Mouse (Mus musculus): ENCODE data around the gene Lmtk3.
A peak's percentile ranks its signal among the peaks of the same experiment; 100 is the strongest.

Gene Lmtk3

GRCm38 (mm10) chr7:45784524-45785372 lies 1.2 kb downstream of the Lmtk3 start, which contains the start of gene Sult2b1:
Gene Sult2b1 (minus strand): TSS chr7:45784669.
- peak; percentile 93 for DNase-seq (ENCODE audit: low spot score)

DNA sequence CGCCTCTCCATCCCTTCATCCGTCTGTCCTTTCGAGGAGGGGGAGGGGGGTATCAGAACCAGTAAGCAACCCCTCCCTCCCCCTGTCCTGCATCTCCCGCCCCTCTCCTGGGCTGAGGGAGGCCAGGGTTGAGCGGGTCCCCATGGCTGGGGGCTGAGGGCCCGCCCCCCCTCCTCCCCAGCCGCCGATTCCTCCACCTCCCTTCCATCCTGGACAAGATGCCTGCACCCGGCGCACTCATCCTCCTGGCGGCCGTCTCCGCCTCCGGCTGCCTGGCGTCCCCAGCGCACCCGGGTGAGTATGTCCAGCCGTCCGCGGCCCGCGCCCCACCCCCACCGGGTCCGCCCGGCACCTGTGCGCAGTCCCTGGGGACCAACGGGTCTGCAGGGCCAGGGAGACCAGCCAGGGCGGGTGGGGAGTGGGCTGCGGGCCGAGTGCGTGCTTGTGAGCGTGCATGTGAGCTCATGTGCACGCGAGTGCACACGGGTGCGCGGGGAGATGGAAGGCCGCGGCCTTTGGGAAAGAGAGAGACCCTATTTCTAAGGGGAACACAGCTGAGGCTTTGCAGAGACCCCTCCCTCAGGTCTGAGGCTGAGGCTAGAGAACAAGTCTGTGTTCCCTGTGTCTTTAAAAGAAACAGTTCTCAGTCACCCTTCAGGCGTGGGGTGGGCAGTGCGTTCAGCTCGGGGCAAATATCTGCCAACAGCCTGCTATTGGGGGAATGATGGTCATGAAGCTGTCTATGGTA lies 2.0 kb downstream of the Lmtk3 start:
- DNase-seq (ENCODE audit: low spot score): peak; percentile 66

DNA sequence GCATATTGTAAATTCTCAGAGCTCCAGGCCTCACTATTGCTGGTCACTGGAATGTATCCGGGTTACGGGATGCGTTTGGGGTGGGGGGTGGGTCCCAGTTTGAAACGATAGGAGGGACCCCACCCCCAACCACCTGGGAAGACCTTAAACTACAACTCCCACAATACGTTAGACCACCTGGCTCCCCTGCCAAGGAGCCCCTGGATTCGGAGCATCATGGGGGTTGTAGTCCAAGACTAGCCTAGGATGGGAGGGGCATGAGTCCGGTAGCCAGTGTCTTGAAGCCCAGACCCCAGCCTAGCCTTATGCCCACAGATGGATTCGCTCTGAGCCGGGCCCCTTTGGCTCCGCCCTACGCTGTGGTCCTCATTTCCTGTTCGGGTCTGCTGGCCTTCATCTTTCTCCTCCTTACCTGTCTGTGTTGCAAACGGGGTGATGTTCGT lies 2.6 kb downstream of the Lmtk3 start:
- peak; percentile 86 for DNase-seq (ENCODE audit: low spot score)

DNA sequence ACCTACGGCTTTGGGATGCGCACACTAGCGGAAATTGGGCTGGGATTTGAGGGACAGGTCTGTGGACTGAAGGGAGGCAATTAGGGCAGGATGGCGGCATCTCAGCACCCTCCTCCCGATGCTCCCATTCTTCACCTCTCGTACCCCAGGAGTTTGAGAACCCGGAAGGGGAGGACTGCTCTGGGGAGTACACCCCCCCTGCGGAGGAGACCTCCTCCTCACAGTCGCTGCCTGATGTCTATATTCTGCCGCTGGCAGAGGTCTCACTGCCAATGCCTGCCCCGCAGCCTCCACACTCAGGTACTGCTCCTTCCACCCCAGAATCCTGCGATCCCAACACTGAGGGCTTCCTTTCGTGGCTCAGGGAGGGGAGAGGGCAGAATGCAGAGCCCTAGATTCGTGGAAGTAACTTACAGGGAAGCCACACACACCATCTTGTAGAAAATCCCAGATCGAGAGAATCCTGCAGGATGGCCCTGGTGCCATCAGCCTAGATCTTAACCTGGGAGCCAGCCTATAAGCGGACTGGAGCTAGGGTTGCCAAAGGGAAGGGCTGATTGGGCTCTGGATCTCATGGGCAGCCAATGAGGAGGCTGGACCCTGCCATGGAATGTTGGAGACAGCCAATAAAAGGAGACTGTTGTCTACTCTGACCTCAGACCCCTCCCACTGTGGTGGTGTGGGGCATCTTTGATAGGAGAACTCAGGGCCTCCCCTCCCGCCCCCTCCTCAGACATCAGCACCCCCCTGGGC lies 3.3 kb downstream of the Lmtk3 start:
- DNase-seq (ENCODE audit: low spot score): peak; percentile 63

DNA sequence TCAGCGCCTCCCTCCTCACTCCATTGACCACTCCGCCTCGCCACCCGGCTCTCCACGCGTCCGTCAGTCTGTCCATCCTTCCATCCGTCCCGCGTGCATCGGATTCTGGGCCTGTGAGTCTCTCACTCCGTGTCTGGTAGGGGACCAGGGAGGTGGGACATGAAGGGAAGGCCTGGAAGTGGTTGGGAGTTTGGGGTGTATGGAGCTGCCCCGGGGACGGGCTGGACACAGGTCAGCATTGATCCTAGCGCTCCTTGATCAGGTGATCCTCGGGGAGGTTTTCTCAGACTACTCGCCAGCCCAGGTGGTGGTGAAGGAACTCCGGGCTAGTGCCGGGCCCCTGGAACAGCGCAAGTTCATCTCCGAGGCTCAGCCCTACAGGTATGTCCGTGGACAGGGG lies 4.1 kb downstream of the Lmtk3 start:
- DNase-seq (ENCODE audit: low spot score): no peak

GRCm38 (mm10) chr7:45790721-45791120 lies 7.2 kb downstream of the Lmtk3 start:
- DNase-seq (ENCODE audit: low spot score): no peak

DNA sequence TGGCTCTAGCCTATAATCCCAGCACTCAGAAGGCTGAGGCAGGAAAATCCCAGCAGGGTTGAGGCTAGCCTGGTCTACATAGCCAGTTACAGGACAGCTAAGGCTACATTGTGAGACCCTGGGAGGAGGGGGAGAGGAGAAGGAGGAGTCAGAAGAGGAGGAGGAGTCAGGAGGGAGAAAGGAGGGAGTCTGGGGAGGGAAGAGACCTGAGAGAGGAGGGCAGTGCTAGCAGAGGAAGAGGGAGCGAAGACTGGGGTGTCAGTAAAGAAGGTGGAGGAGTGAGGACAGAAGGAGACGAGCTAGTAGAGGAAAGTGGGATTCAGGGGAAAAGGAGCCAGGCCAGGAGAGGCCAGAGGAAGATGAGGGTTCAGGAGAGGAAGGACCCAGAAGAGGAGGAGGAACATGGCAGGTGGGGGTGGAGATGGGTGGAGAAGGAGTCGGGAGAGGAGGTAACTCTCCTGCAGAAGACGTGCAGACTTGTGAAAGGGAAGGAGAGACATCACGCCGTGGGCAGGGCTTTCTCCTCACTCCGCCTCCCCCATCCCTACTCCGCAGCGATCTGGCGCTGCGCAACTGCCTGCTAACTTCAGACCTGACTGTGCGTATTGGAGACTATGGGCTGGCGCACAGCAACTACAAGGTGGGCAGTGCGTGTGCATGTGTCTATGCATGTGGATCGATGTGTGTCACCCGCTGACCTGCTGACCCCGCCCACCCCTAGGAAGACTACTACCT lies 8.4 kb downstream of the Lmtk3 start:
- DNase-seq (ENCODE audit: low spot score): no peak

- no peak for DNase-seq (ENCODE audit: low spot score)
Observed at GRCm38 (mm10) chr7:45793240-45793639, 9.7 kb downstream of the Lmtk3 start.

DNA sequence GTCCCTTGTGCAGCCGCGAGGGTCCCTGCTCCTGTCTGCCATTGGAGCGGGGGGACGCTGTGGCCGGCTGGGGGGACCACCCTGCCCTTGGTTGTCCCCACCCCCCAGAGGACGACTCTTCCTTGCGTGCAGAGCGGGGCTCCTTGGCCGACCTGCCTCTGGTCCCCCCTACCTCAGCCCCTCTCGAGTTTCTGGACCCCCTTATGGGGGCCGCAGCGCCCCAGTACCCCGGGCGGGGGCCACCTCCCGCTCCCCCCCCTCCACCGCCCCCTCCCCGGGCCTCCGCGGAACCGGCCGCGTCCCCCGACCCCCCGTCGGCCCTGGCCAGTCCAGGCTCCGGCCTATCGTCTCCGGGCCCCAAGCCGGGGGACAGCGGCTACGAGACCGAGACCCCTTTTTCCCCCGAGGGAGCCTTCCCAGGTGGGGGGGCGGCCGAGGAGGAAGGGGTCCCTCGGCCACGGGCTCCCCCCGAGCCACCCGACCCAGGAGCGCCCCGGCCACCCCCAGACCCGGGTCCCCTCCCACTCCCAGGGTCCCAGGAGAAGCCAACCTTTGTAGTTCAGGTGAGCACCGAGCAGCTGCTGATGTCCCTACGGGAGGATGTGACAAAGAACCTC lies 10.5 kb downstream of the Lmtk3 start:
- no peak for DNase-seq (ENCODE audit: low spot score)

- DNase-seq (ENCODE audit: low spot score): no peak
Observed at GRCm38 (mm10) chr7:45794971-45795370, 11.4 kb downstream of the Lmtk3 start.

DNA sequence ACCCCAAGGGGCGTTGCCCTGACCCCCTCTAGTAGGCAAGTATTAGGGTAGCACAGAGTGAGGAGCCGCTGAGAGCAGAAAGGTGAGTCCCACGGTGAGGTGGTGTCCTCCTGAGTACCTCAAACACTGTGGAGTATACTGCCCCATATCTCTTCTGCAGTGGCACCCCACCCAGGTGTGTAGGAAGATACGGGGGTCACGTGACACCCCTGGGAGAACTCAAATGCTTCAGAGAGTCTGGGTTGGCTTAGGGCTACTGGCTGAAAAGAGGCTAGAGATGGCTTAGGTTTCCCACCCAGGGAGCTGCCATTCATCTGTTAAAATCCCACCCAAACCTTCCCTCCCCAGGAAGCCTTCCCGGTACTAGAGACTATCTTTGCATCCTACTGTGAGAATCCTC lies 13.4 kb downstream of the Lmtk3 start:
- no peak for DNase-seq (ENCODE audit: low spot score)

- no peak for DNase-seq (ENCODE audit: low spot score)
Observed at GRCm38 (mm10) chr7:45797661-45798510, 14.3 kb downstream of the Lmtk3 start.

GRCm38 (mm10) chr7:45798511-45798836 lies 14.9 kb downstream of the Lmtk3 start:
- no peak for DNase-seq (ENCODE audit: low spot score)

GRCm38 (mm10) chr7:45798931-45799330 lies 15.4 kb downstream of the Lmtk3 start:
- DNase-seq (ENCODE audit: low spot score): no peak

DNA sequence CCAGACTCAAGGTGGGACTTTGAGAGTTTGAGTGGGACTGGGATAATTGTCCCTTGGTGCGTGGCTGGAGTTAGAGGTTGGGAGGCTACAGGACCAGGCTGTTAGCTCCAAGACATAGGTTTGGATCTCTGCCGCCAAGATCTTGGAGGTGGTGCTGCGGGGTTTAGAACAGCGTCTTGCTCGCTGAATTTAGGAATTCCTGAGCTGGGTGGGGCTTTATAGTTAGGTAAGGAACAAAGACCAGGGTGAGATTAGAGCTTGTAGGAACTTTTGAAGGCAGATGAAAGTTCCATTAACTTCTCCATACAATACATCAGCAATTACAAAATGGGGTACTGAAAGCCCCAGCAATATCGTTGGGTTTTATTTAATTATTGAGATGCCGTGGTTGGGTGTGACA lies 16.5 kb downstream of the Lmtk3 start:
- DNase-seq (ENCODE audit: low spot score): no peak

GRCm38 (mm10) chr7:45800546-45801204 lies 17.1 kb downstream of the Lmtk3 start:
- peak; percentile 51 for DNase-seq (ENCODE audit: low spot score)

DNA sequence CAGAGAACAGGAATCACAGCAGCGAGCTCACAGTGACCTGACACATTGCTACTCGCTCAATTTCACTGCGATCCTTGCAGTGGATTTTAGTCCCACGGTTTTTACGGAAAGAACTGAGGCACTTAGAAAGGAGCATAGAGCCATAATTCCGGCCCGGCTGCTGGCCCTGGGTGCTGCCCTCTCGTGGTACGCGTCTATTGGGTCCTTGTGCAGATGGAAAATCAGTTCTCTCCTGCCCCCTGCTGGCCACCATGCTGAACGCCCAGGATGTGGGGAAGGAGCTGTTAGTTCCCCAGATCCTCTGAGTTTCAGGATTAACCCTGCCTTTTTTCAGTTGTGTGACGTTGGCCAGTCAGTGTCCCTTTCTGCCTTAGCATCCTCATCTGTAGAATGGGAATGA lies 17.8 kb downstream of the Lmtk3 start:
- peak; percentile 97 for DNase-seq (ENCODE audit: low spot score)

- DNase-seq (ENCODE audit: low spot score): no peak
Observed at GRCm38 (mm10) chr7:45802551-45802950, 19.0 kb downstream of the Lmtk3 start.

- DNase-seq (ENCODE audit: low spot score): no peak
Observed at GRCm38 (mm10) chr7:45805941-45806340, 22.4 kb downstream of the Lmtk3 start.

DNA sequence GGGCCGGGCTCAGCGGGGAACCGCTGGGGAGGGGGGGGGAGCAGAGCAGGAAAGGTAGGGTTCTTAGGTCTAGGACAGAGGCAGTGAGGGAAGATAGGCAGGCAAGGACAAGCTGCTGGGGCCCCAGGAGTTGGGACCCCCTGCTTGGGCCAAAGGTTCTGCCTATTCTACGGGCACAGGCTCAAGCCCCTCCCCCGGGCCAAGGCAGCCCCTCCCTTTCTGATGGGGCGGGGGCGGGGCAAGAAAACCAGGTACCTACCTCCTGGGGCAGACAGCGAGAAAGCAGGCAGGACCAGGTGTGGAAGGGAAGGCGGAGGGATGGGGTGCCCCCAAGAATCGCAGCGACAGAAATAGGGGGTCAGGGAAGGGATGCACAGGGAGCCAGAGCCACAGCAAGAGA lies 24.9 kb downstream of the Lmtk3 start:
- DNase-seq (ENCODE audit: low spot score): no peak

Measured in retina, embryonic 14.5 days (tissue).